Mouse (Mus musculus) spleen, postnatal 14 days (tissue): ENCODE measurements at regions not wholly inside any gene's neighbourhood (a gene's known extent, or its start where the extent isn't known, plus 50 kb on each side); places are given as distances from the start of the nearest gene placed in this dataset.

Experiments used
- DNase-seq, 2 experiments: peaks; one replicate each; pipeline ENCODE4 v3.0.0; 2021 to 2022; ENCODE audit warnings: low spot score in 2 of 2

DNA sequence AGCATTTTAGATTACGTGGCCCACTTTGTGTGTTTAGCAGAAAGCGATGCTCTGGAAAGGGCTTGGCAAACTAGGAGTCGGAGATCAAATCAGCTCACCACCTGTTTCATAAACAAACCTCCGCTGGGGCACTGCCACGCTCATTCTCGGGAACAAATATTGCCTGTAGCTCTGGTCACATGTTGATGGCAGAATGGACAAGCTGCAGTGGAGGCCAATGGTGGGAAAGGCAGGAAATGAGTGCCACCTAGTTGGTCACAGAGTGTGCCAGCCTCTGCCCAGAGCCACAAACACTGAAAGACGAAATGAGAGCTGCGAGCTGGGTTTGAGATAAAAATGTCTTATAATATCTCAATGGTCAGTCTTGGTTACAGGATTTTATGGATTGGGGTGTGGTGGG is 259.2 kb upstream of the Csf3r start:
- DNase-seq, result no peak

GRCm38 (mm10) chr4:125777126-125777525 is 247.2 kb upstream of the Csf3r start:
- no peak for DNase-seq

DNA sequence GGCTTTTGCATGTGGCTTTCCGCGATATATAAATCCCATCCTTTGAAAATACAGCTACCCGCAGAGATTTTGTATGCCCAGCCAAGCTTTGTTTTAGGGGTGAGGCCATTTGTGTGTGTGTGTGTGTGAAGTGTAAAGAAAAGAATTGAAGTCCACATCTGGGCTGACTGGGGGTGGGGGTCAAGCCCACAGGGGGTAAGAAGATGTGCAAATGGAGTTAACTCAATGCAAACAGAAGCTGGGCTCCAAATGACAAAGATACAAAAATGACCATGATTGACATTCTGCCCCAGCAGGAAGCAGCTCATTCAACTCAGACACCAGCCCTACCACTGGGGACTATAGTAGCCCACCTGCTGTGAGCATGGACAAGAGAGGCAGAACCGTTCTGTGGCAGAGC is 244.2 kb upstream of the Csf3r start:
- DNase-seq, result no peak

DNA sequence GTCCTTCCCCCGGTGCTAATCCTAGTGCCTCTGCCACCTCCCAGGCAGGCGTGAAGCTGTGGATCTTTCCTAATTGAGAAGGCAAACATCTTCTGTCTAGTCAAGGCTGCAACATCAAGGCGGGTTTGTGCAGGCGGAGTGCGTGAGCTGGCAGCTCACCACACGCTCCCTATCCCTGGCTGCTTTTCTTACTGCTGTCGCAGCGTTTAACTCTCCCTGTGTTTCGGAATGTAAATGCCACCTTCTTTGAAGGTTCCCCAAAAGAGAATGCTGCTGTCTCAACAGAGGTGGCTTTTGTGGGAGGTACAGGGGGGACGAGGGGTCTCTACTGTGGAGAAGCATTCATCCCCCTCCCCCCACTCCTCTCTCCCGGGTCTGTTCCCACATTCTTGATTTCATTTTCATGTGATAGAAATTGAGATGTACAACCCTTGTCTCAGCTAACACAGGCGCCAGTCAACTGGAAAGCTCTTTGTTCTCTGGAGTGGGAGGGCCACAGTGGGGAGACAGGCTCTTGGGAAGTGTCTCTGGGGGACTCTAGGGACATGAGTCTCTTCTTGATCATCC is 243.3 kb upstream of the Csf3r start:
- DNase-seq, result no peak

DNA sequence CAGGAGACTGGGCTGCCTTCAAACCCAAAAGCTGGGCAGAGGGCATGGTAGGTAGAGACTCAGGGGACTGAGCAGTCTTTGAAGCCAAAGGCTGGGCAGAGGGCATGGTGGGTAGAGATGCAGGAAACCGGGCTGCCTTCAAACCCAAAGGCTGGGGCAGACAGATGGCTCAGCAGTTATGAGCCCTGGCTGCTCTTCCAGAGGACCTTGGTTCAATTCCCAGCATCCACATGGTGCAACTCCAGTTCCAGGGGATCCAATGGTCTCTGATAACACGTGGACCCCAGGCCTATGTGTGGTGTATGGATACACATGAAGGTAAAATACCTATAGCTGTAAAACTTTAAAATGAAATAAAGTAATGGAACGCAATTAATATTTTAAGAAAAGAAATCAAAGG is 242.0 kb upstream of the Csf3r start:
- no peak for DNase-seq

- no peak for DNase-seq
Observed at GRCm38 (mm10) chr4:125786083-125786482, 238.3 kb upstream of the Csf3r start.

GRCm38 (mm10) chr4:125794679-125795078 is 229.7 kb upstream of the Csf3r start:
- DNase-seq, result no peak

DNA sequence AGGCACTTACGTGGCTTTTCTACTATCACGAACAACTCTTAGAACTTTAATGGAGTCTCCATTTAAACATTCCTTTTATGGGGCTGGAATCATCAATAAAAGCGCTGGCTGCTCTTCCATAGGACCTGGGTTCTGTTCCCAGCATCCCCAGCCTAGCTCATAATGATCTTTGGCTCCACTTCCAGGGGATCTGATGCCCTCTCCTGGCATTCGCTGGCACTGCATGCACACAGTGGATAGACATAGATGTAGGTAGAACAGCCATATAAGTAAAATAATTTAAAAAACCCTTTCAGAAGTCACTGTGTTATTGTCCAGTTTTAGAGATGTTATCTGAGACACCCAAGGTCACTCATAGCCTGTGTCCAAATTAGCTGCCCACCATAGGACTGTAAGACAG is 216.4 kb upstream of the Csf3r start:
- DNase-seq, result no peak

GRCm38 (mm10) chr4:125809446-125810108 is 214.8 kb upstream of the Csf3r start:
- no peak for DNase-seq

GRCm38 (mm10) chr4:125810247-125810646 is 214.1 kb upstream of the Csf3r start:
- DNase-seq, result no peak

DNA sequence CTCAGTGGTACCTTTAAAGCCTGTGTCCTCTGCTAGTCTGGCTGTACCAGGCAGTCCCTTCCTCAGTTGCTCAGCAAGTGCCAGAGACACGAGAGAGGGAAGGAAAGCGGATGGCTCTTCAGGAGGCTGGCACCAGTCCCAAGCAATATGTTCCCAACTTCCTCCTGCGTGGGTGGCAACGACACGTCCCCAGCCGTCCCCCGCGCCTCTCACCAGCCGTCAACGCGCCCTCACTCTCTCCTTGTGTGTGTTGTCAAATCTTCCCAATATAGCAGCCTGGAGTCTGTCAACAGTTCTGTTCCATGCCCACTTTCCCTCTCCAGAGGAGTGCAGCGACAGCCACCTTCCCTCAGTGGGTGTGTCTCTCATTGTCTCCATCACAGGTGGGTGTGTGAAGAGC is 210.0 kb upstream of the Csf3r start:
- DNase-seq, result no peak

DNA sequence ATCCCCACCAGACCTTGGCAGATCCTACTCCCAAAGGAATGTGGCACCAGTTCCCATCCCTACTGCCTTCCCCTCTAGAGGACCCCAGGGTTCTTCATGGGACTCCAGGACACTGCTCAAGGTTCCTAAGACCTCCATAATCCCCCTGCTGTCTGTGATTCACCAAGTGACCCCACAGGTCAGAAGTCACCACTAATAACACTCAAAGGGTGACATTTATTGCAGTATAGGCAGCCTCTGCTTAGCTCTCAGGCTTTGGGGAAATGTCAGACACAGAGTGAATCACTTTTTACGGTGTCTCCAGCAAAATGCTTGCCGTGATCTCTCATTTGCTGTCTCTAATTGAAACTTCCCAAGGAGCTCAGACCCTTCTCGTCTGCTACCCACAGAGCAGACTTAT is 209.1 kb upstream of the Csf3r start:
- no peak for DNase-seq

- DNase-seq, result no peak
Observed at GRCm38 (mm10) chr4:125824525-125824924, 199.8 kb upstream of the Csf3r start.

GRCm38 (mm10) chr4:125826416-125826815 is 197.9 kb upstream of the Csf3r start:
- DNase-seq, result no peak

DNA sequence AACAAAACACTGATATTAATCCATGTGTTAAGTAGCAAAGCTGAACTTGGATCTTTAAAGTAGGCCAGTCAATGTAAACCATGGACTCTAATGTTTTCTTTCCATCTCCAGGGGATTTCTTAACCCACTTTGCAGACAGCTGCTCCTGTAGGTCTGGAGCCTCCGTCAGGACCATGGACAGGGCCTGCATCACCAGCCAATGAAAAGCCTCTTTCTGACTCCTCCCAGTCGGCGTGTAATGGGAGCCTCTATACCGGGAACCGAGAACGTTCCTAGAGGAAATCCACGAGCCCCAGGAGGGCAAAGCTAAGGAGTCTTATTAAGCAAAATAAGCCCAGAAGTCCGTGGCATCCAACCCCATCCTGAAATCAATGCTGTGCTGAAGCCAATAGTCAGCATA is 189.1 kb upstream of the Csf3r start:
- DNase-seq, result no peak

GRCm38 (mm10) chr4:125847568-125847967 is 176.8 kb upstream of the Csf3r start:
- DNase-seq, result no peak

DNA sequence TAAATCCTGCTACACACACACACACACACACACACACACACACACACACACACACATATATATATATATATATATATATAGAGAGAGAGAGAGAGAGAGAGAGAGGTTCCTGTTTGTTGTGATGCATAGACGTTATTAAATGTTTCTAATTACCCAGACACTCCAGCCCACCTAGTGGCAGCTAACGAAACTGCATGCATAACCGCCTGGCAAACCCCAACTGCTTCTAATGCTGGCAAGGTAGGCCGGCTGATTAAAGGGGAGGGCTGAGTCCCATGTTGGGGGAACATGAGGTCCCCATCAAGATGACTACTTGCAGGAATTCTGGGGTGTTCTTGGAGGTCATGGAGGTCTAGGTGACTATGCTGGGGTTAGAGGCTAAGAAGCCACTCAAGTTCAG is 174.1 kb upstream of the Csf3r start:
- peak in 1 of 2 experiments; percentile 14 for DNase-seq

GRCm38 (mm10) chr4:125852545-125852944 is 171.8 kb upstream of the Csf3r start:
- DNase-seq, result no peak

GRCm38 (mm10) chr4:125855983-125856591 is 168.3 kb upstream of the Csf3r start:
- no peak for DNase-seq

DNA sequence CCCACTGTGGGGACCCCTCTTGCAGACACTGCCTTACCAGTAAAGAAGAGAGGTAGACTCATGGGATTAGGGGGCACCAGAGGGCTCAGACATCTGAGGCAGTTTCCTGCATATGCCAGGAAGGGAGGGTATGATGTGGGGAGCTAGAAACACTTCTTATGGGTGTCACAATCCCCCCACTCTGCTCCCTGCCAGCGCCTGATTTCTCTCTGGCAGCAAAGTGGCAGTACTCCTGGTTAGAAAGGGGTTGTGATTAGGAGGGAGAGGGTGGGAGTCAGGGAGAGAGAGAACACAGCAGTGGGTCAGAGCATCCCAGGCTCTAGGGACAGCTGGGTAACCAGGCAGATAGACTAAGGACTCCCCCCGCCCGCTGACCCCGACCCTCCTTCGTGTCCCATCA is 167.6 kb upstream of the Csf3r start:
- no peak for DNase-seq

DNA sequence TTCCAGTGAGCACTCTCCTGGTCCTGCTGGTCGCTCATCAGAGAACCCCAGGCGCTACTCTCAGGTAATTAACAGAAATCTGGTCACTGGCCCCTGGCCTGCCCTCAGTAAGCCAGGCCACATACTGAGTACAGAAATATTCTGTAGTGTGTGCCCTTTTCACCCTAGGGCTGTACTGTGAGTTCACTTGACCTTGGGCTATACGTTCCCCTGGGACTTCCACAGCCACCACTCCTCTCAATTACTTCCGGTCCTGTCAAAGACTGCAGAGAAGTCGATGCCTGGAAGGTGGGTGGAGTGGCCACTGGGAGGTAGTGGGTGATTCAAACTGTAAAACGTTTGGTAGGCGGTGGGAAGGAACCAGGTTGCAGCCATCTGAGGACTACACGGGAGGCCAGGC is 159.3 kb upstream of the Csf3r start:
- DNase-seq, result no peak

- no peak for DNase-seq
Observed at GRCm38 (mm10) chr4:125865728-125866127, 158.6 kb upstream of the Csf3r start.

DNA sequence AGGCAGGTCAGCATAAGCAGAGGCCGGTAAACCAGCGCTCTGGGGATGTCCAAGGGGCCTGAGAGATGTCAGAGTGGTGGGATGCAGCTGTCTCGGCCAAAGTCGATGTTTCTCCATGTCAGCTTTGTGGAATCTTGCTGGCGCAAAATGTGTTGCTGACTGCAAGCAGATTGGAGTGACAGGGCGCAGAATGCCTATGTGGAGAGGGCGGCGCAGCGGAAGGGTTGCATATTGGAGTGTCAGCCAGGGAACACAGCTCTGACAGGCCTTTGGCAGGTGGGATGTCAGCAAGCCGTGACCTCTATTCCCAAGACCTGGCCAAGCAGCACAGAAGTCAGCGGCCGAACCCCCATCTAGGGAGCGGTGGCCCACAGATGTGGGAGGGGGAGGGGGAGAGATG is 153.1 kb upstream of the Csf3r start:
- no peak for DNase-seq

- DNase-seq, result no peak
Observed at GRCm38 (mm10) chr4:125880028-125880427, 144.3 kb upstream of the Csf3r start.
